Mouse (Mus musculus) layer of hippocampus, adult 9-11 months (tissue): ENCODE results near the gene Tnpo1.
"Not testable (repeated sequence)": the region's sequence is repeated elsewhere in the genome, so short reads cannot be mapped to it uniquely, and the experiment has no call there.

ENCODE experiments used
- DNase-seq: peaks from one replicate; pipeline ENCODE4 v3.0.0; 2022

Gene Tnpo1

GRCm38 (mm10) chr13:98883774-98884173 is 42.4 kb downstream of the Tnpo1 start:
- DNase-seq: no peak

GRCm38 (mm10) chr13:98881991-98882390 is 44.2 kb downstream of the Tnpo1 start:
- DNase-seq: no peak

- DNase-seq: no peak
These were observed 45.8 kb downstream of the Tnpo1 start for GRCm38 (mm10) chr13:98880336-98880735.

- DNase-seq: no peak
These were observed 46.8 kb downstream of the Tnpo1 start for GRCm38 (mm10) chr13:98879422-98879821.

- peak; percentile 32 for DNase-seq
These were observed 49.0 kb downstream of the Tnpo1 start for GRCm38 (mm10) chr13:98877165-98877564.

- no peak for DNase-seq
These were observed 51.5 kb downstream of the Tnpo1 start for GRCm38 (mm10) chr13:98874727-98875126.

GRCm38 (mm10) chr13:98872273-98872847 is 53.8 kb downstream of the Tnpo1 start:
- no peak for DNase-seq

- DNase-seq: no peak
These were observed 54.9 kb downstream of the Tnpo1 start for GRCm38 (mm10) chr13:98871263-98871662.

GRCm38 (mm10) chr13:98868236-98868923 is 57.8 kb downstream of the Tnpo1 start:
- no peak for DNase-seq

GRCm38 (mm10) chr13:98867810-98868209 is 58.4 kb downstream of the Tnpo1 start:
- DNase-seq: peak; percentile 42

- no peak for DNase-seq
These were observed 70.9 kb downstream of the Tnpo1 start for GRCm38 (mm10) chr13:98855291-98855690.

GRCm38 (mm10) chr13:98845794-98846193 is 80.4 kb downstream of the Tnpo1 start:
- no peak for DNase-seq

GRCm38 (mm10) chr13:98836423-98837088 is 89.6 kb downstream of the Tnpo1 start:
- DNase-seq: no peak

- DNase-seq: no peak
These were observed 90.4 kb downstream of the Tnpo1 start for GRCm38 (mm10) chr13:98835740-98836139.

- DNase-seq: no peak
These were observed 91.5 kb downstream of the Tnpo1 start for GRCm38 (mm10) chr13:98834723-98835122.

GRCm38 (mm10) chr13:98834199-98834598 is 92.0 kb downstream of the Tnpo1 start:
- DNase-seq: no peak

- peak; percentile 28 for DNase-seq
These were observed 93.4 kb downstream of the Tnpo1 start for GRCm38 (mm10) chr13:98832451-98833450.

- DNase-seq: not testable (repeated sequence)
These were observed 97.2 kb downstream of the Tnpo1 start for GRCm38 (mm10) chr13:98829026-98829425.

- no peak for DNase-seq
These were observed 100.6 kb downstream of the Tnpo1 start for GRCm38 (mm10) chr13:98825574-98825973.

- DNase-seq: no peak
These were observed 107.1 kb downstream of the Tnpo1 start for GRCm38 (mm10) chr13:98819094-98819493.

- DNase-seq: no peak
These were observed 108.0 kb downstream of the Tnpo1 start for GRCm38 (mm10) chr13:98818205-98818604.

- DNase-seq: no peak
These were observed 108.4 kb downstream of the Tnpo1 start for GRCm38 (mm10) chr13:98817766-98818165.
